Mouse (Mus musculus): ENCODE measurements around the gene Vmn2r91. TPM values are rescaled to one million over a fixed set of nuclear protein-coding genes. Genes with fewer than 3 reads are reported as not detected.
"Not testable (repeated sequence)": the region's sequence is repeated elsewhere in the genome, so short reads cannot be mapped to it uniquely, and the experiment has no call there.

Vmn2r91 gene
- not detected in 2 replicates for polyA plus RNA-seq (2012; rRNA removed)

DNA sequence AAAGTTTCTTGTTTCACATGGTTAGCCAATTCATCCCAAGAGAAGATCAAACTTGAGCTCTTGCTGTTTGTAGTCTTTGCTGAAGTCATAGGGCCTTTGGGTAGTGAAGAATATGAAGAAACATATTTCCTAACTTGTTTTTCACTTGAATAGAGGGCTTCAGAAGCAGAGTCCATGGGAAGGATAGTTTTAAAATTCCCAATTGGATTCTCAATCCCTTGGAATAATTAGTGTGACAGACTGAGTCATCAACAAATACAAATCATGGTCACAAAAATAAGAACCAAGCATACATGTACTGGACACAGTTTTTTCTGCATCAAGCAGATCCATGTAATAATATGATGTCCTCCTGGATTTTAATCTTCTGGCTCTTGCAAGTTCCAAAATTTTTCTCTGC, at the start of gene Vmn2r91:
Vmn2r91 (plus strand) TSS at position 301 of the 400 bp plus-strand sequence.
- not testable (repeated sequence) for DNase-seq (ENCODE audit: low spot score)

DNA sequence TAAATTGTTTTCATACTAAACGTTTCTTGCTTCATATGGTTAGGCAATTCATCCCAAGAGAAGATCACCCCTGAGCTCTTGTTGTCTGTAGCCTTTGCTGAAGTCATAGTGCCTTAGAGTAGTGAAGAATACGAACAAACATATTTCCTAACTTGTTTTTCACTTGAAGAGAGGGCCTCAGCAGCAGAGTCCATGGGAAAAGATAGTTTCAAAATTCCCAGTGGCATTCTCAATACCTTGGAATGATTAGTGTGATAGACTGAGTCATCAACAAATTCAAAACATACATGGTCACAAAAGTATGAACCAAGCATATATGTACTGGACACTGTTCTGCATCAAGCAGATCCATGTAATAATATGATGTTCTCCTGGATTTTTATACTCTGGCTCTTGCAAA, 35.7 kb upstream of the Vmn2r91 start, which contains the start of gene Vmn2r124:
Vmn2r124 (plus strand) TSS at position 301 of the 400 bp plus-strand sequence.
- DNase-seq (ENCODE audit: low spot score): no peak

DNA sequence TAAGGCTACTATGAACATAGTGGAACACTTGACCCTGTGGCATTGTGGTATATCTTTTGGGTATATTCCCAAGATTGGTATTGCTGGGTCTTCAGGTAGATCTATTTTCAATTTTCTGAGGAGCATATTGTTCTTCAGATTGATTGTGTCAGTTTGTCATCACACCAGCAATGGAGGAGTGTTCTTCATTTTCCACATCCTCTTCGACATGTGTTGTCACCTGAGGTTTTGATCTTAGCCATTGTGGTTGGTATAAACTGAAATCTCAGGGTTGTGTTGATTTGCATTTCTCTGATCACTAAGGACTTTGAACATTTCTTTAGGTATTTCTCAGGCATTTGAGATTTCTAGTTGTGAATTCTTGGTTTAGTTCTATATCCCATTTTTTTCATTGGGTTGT, 10.8 kb downstream of the Vmn2r91 start:
- not testable (repeated sequence) for DNase-seq (ENCODE audit: low spot score)

DNA sequence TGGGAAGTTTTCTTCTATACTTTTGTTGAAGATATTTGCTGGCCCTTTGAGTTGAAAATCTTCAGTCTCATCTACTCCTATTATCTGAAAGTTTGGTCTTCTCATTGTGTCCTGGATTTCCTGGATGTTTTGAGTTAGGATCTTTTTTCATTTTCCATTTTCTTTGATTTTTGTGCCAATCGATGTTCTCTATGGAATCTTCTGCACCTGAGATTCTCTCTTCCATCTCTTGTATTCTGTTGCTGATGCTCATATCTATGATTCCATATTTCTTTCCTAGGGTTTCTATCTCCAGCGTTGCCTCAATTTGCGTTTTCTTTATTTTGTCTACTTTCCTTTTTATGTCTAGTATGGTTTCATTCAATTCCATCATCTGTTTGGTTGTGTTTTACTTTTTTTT, 17.4 kb downstream of the Vmn2r91 start:
- DNase-seq (ENCODE audit: low spot score): not testable (repeated sequence)

DNA sequence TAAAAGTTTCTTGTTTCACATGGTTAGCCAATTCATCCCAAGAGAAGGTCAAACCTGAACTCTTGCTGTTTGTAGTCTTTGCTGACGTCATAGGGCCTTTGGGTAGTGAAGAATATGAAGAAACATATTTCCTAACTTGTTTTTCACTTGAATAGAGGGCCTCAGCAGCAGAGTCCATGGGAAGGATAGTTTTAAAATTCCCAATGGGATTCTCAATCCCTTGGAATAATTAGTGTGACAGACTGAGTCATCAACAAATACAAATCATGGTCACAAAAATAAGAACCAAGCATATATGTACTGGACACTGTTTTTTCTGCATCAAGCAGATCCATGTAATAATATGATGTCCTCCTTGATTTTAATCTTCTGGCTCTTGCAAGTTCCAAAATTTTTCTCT, 66.8 kb downstream of the Vmn2r91 start, which contains the start of gene Vmn2r92:
Vmn2r92 (plus strand) TSS at position 301 of the 400 bp plus-strand sequence.
- not testable (repeated sequence) for DNase-seq (ENCODE audit: low spot score)

DNA sequence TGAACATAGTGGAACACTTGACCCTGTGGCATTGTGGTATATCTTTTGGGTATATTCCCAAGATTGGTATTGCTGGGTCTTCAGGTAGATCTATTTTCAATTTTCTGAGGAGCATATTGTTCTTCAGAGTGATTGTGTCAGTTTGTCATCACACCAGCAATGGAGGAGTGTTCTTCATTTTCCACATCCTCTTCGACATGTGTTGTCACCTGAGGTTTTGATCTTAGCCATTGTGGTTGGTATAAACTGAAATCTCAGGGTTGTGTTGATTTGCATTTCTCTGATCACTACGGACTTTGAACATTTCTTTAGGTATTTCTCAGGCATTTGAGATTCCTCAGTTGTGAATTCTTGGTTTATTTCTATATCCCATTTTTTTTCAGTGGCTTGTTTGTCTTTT, 76.4 kb downstream of the Vmn2r91 start:
- not testable (repeated sequence) for DNase-seq (ENCODE audit: low spot score)

Other genes starting within 250 kb of the Vmn2r91 start
- gene Has1, start 229.8 kb upstream of the Vmn2r91 start, polyA plus RNA-seq (2012; rRNA removed): 0.62 and 0.90 TPM in 2 replicates
- 0.15 and 0.18 TPM in 2 replicates for gene Fpr1, start 201.1 kb upstream of the Vmn2r91 start, polyA plus RNA-seq (2012; rRNA removed)
- gene Fpr2, start 197.2 kb upstream of the Vmn2r91 start, polyA plus RNA-seq (2012; rRNA removed): 0.28 and 0.43 TPM in 2 replicates
- gene Fpr3, start 197.2 kb upstream of the Vmn2r91 start, polyA plus RNA-seq (2012; rRNA removed): not detected in 2 replicates
- gene Fpr-rs4, start 63.3 kb upstream of the Vmn2r91 start, polyA plus RNA-seq (2012; rRNA removed): not detected in 2 replicates
- not detected in 2 replicates for gene Vmn2r124, start 35.6 kb upstream of the Vmn2r91 start, polyA plus RNA-seq (2012; rRNA removed)
- not detected in 2 replicates for gene Vmn2r92, start 66.9 kb downstream of the Vmn2r91 start, polyA plus RNA-seq (2012; rRNA removed)
- gene Vmn2r94, start 192.7 kb downstream of the Vmn2r91 start, polyA plus RNA-seq (2012; rRNA removed): not detected in 2 replicates
- gene Vmn2r93, start 213.1 kb downstream of the Vmn2r91 start, polyA plus RNA-seq (2012; rRNA removed): not detected in 2 replicates

All from urinary bladder, adult 2 months (tissue).